Mouse (Mus musculus) hematopoietic stem cell, adult 5-6 weeks (primary cell): ENCODE data around the gene Gm9970. TPM values are rescaled to one million over a fixed set of nuclear protein-coding genes. Genes with fewer than 3 reads are reported as not detected.

Source experiments
- total RNA-seq: library from RNA; stranded (forward); fragments of 172-1452, 232-1000 nt; gene quantifications from 2 replicates; pipeline ENCODE4 v1.2.3, GENCODE M21; 2017

Gene Gm9970
- total RNA-seq, 1 experiment from 2014 or later = not detected

Other genes with a start within 250 kb of the Gm9970 start
- 69.1 and 74.0 TPM in 2 replicates for gene Atraid, start 192.9 kb downstream of the Gm9970 start, total RNA-seq
- gene Slc5a6, start 192.3 kb downstream of the Gm9970 start, total RNA-seq = 5.1 and 6.7 TPM in 2 replicates
- gene Cad, start 186.5 kb downstream of the Gm9970 start, total RNA-seq = 22.2 and 33.5 TPM in 2 replicates
- not detected in 2 replicates for gene Dnajc5g, start 134.9 kb downstream of the Gm9970 start, total RNA-seq
- not detected in 2 replicates for gene Slc30a3, start 133.0 kb downstream of the Gm9970 start, total RNA-seq
- gene Trim54, start 124.5 kb downstream of the Gm9970 start, total RNA-seq = not detected in 2 replicates
- gene Ucn, start 102.4 kb downstream of the Gm9970 start, total RNA-seq = not detected in 2 replicates
- gene Mpv17, start 87.0 kb downstream of the Gm9970 start, total RNA-seq = 32.1 and 51.0 TPM in 2 replicates
- 1.2 TPM in 1 of 2 replicates, not detected in the other for gene Gm29609, start 61.3 kb downstream of the Gm9970 start, total RNA-seq
- 64.3 and 83.3 TPM in 2 replicates for gene Gtf3c2, start 61.1 kb downstream of the Gm9970 start, total RNA-seq
- gene Snx17, start 48.0 kb downstream of the Gm9970 start, total RNA-seq = 33.8 and 37.6 TPM in 2 replicates
- 11.4 and 16.0 TPM in 2 replicates for gene Eif2b4, start 47.8 kb downstream of the Gm9970 start, total RNA-seq
- gene Zfp513, start 38.9 kb downstream of the Gm9970 start, total RNA-seq = 5.8 and 11.3 TPM in 2 replicates
- gene Ppm1g, start 20.5 kb downstream of the Gm9970 start, total RNA-seq = 130 and 218 TPM in 2 replicates
- gene Nrbp1, start 368 bp downstream of the Gm9970 start, total RNA-seq = 112 and 130 TPM in 2 replicates
- 2.3 and 8.4 TPM in 2 replicates for gene Krtcap3, start 10.5 kb upstream of the Gm9970 start, total RNA-seq
- gene Ift172, start 49.9 kb upstream of the Gm9970 start, total RNA-seq = 27.6 and 67.0 TPM in 2 replicates
- 1.6 and 2.6 TPM in 2 replicates for gene Fndc4, start 54.8 kb upstream of the Gm9970 start, total RNA-seq
- 0.65 TPM in 1 of 2 replicates, not detected in the other for gene Gckr, start 56.2 kb upstream of the Gm9970 start, total RNA-seq
- 45.8 and 85.6 TPM in 2 replicates for gene Zfp512, start 211.2 kb upstream of the Gm9970 start, total RNA-seq
- gene 4930548H24Rik, start 244.5 kb upstream of the Gm9970 start, total RNA-seq = 1.1 TPM in 1 of 2 replicates, not detected in the other